Mouse (Mus musculus): Measurements from ENCODE around the gene Hnrnpd.

Gene Hnrnpd

DNA sequence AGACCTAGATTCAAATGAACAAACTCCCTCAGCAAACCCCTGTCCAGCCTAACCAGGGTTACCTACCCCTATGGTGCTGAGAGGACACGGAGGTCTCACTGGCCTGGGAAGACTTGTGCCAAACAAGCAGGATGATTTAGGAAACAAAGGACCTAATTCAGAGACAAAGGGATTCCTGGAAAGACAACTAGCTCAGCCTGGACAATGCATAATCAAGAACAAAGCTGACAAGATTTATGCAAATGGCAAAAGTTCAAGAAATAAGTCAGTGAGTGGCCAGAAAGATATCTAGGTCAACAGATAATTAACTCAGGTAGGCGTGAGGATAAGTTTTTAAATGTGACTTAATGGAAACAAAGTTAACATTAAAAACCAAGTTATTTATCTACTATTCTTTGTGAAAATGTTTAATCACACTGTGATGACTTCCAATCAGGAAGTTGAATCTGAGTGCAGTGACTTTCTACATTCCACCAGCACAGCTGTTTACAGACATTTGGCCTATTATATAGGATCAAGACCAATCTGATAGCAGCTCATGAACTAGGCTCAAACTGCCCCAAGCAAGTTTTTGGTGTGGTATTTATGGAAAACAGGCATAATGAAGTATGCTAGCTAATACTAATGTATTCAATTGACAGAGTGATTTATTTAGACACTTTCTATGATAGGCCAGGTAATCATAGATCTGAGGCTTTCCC, 19.4 kb downstream of the Hnrnpd start:
- DNase-seq, result no peak

DNA sequence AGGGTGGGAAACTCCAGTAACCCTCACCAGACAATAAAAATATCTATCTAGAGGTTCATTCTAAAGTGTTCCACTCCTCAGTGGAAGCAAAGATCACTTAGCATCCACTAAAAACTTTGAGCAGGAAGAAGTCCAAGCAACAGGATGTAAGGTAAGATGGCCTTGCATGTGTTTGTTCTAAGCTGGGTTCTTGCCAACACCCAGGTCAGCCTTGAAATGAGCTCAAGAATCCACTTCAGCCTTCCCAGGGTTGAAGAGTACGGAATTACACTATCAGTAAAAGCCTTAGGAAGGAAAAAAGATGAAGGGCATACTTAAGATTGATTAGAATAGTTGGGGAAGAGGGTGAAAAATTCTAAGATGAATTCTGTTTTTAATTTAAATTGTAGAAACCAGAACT, 20.1 kb downstream of the Hnrnpd start:
- no peak for DNase-seq

DNA sequence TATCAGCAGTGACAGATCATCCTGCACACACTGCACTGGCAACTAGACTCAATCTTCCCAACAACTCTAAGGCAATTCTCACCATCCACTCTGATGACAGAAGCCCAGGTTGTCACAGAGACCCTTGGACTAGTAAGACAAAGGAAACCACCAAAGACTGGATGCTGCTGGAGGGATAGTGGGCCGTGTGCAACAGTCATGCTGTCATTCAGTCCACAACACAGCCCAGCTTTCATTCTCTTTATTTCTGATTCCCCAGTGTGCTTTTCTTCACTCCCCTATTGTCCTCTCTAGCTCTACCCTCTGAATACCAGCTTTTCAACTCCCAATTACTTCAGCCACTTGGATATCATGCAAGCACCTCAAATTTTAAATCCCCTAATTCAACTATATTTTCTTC, 24.9 kb downstream of the Hnrnpd start:
- no peak for DNase-seq

DNA sequence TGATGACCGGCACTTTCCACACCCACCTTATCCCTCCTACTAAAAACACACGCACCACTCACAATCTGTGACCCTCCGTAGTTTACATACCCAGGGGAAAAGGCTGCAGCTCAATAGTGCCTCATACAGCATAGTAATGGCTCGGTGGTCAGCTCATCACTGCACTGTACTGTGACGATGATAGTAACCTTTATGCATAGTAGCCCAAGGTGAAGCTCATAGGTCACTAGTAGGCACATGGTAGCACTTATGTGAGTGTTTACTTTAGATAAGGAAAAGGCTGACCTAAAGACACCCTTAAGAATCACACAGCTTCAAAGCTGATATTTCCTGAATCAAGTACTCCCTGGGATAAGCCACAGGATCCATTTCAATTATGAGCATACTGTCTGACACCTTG, 26.2 kb downstream of the Hnrnpd start:
- DNase-seq, result no peak

DNA sequence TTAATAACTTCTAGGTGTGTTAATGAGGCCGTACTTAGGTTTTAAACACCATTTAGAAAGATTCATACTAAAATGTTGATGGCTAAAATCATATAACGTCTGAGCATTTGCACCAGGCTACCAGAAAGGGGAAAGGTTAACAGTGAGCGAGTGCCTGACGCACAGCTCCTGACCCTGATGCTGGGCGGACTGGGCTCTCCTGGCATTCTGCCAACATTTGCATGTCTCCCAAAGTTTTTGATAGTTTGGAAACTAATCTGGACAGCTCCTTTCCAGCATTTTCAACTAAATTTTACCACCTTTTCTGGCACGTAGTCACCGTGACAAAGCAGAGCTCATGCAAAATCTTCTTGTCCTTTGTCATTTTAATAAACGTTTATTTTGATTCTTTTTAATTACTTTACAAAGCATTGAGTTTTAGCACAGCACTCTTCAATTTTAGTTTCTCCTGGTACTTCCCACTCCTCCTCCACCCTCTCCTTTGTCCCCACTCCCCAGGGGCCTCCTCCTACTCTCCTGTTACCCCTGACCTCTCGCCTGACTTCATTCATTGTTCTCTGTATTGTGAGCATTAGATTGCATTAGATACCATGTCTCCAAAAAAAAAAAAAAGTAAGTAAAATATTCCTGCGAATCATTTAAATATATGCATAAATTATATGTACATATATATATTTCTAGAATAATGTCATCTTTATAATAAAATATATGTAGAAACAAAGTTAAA, 36.8 kb downstream of the Hnrnpd start:
- DNase-seq, result no peak

DNA sequence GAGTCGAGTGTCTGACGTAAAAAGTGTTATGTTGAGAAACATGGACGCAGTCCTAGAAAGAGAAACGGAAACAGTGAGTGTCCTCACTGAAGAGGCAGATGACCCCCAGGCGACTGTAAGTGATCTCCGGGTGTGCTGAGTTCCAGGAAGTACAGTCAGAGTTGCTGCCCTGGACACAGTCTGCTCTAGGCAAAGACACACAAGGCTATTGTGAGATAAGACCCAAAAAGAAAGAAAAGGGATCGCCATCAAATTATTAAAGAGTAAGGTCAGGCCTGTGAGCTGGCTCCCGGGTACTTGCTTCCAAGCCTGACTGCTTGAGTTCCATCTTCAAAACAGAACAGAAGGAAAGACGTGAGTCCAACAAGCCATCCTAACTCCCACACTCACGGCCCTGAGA, 37.5 kb downstream of the Hnrnpd start:
- no peak for DNase-seq

DNA sequence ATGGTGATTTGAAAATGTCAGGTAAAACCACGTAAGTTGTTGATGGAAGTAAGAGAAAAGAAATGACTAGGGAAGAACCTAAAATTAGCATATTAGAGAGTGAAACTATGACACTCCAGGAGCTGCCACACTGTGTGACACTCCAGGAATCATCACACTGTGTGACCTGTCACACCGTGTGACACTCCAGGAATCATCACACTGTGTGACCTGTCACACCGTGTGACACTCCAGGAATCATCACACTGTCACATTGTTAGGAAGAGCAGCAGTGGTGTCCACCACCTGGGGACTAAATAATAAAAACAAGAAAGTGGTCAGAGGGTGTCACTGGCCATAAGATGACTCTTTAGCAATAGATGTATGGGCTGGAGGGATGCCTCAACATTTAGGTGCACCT, 39.3 kb downstream of the Hnrnpd start:
- DNase-seq, result no peak

DNA sequence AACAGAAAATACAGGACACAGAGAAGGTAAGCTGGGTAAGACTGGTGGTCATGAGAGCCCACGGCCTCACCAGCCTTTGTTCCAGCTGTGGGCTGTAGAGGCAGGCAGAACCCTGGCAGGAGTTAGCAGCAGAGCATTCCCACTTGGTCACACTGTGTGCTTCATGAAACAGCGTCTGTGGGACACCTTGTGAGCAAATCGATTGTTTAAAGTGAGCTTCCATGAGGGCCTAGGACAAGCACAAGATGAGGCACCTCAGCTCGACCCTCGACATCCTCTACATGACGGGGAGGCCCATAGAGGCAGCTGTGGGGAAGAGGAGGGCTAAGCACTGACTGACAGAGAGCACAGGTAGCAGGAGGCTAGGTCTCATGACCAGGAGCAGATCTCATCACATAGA, 46.8 kb downstream of the Hnrnpd start:
- no peak for DNase-seq

DNA sequence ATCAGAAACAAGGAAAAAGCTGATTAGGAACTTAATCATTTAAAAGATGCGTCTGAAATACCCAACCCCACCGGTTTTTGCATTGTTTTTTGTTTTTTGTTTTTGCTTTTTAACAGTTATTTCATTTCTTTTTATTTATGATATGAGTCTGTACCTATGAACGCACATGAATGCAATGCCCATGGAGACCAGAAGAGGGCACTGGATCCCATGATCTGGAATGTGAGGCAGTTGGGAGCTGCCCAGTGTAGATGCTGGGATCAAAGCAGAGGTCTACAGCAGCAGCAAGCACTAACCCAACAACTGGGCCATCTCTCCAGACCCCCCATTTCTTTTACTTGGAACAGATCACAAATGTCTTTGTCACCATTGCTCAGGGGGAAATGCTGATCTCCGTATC, 50.8 kb downstream of the Hnrnpd start:
- peak; percentile 38 to 64 for DNase-seq

DNA sequence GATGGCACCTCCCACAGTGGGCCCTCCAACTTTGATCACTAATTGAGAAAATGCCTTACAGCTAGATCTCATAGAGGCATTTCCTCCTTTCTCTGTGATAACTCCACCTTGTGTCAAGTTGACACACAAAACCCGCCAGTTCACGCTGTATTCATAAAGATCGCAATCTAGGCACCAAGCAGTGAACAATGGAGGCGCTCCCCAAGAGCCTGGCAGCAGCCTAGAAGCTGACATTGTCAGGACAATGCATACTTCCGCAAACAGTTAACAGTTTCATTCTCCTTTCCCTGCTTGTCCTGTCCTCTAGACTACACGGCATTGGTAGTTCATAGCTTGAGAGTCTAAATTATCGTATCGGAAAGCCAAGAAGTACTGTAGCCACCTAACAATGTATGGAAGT, 56.7 kb downstream of the Hnrnpd start:
- no peak for DNase-seq

DNA sequence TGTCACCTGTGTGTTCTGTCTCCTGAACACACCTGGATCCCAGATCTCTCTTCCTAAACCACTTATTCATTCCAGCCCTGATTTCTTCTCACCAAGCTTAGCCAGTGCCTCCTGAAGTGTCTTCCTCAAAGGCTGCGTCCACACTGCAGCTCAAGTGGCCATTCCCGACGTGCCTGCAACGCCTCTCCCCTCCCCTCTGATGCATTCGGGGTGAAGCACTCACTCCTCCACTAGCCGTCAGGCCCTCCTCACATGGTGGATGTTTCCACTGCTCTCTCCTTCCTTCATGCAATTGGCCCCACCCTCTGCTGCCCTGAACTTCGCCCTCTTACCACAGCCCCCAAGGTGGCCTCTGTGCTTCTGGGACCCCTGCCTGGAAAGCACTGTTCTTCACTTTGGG, 63.2 kb downstream of the Hnrnpd start:
- no peak for DNase-seq

DNA sequence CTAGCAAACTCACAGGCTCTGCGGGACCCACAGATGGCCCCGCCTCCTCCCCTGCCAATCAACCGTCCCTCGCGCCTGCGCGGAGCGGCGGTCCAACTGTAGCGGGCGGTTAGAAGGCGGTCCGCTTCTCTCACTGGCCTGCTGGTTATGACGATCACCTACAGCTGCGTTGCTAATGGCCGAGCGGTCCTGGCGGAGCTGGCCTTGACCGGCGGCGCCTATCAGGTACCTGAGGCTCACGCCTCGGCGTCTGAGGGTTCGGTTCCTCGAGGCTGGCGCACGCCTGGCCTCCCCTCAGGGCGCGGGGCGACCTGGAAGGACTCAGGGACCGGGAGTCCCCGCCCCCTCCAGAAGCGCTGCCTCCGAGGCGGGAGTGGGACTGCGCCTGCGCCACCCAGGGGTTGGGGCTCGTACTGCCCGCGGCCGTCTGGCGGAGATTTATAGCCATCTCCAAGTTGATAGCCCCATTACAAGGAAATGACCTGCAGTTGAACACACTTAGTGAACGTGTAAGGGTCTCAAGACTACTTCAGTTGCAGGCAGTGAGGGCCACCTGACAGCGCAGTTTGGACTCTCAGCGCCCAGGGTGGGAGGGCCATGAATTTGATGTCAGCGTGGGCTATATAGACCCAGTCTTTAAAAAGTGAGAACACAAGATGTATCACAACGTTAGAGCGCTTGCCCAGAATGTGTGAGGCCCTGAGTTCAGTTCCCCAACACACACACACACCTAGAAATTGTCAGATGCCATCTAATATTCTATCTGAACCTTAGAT, 72.4 kb downstream of the Hnrnpd start, which contains the start of gene Vamp9:
Vamp9 (plus strand) TSS at position 74 of the 776 bp plus-strand sequence.
- DNase-seq, result peak; percentile 94 to 95

Measured in cerebellum, postnatal 14 days (tissue).